Mouse (Mus musculus) pancreas, adult 10 weeks (tissue): ENCODE measurements around the gene Cer1. TPM values are rescaled to one million over a fixed set of nuclear protein-coding genes. Genes with fewer than 3 reads are reported as not detected.

Experiments
- polyA plus RNA-seq: library from polyadenylated mRNA; stranded (reverse); fragments of 350-450 nt; fragmentation: Illumina TruSeq; extraction: RNeasy Lipid Tissue Mini Kit (QIAGEN cat#74804); gene quantifications from one replicate; pipeline ENCODE4 v1.2.3, GENCODE M21; 2015; ENCODE audit warnings: low read depth, low replicate concordance; ENCODE audit not compliant: insufficient read depth

Cer1 gene
- polyA plus RNA-seq = not detected

GRCm38 (mm10) chr4:82884636-82885534 is at the start of gene Cer1:
Cer1 (minus strand) TSS chr4:82885148.

DNA sequence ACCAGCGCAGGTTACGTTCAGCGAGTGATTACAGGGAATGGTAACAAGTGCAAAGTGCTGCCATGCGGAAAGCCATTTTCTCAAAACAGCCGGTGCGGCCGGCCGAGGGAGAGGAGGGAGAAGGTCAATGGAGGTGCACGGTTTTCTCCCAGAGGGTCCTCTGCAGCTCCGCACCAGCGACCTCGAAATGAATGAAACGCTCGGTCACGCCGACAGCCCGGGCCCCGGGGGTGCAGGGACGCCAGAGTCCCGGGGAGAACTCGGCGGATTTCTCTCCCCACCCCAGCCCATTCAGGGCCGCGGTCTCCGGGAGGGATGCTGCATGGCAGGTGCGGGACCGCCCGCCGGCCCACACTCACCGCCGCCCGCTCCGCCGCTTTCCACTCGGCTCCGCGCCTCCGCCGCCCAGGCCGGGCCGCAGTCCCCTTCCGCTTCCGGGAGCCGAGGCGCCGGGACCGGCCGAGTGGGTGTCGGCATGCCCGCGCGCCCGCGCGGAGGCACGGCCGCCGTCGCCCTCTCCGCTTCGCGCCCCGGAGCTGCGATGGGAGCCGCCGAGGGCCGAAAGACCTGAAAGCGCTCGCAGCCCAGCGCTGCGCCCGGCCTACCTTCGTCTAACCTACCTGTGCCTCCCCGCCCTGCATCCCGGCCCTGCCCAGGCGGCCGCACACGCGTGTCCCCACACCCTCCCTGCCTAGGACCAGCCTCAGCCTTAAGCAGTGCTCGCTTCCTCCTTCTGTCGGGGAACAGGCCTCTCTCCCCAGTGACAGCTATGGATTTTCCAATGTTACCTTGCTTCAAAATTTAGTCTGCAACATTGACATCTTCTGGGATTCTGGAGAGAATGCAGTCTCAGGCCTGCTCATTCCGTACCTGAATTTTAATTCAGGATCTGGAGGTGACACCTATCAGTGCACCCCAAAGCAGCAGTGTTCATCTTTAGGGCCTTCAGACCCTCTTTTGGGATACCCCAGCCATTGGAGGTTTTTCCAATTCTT is 25.5 kb downstream of the Cer1 start, which contains the start of gene Zdhhc21:
TSS of gene Zdhhc21 (minus strand) at position 828 of the 995 bp plus-strand sequence.

Other genes starting within 250 kb of the Cer1 start
- gene Nfib, start 179.4 kb downstream of the Cer1 start, polyA plus RNA-seq = 13.0 TPM
- gene Zdhhc21, start 25.2 kb downstream of the Cer1 start, polyA plus RNA-seq = 2.2 TPM
- 0.48 TPM for gene Frem1, start 167.2 kb upstream of the Cer1 start, polyA plus RNA-seq